Mouse (Mus musculus): ENCODE results near the gene Rit1.
"Not testable (repeated sequence)": the region's sequence is repeated elsewhere in the genome, so short reads cannot be mapped to it uniquely, and the experiment has no call there.

The Rit1 gene

DNA sequence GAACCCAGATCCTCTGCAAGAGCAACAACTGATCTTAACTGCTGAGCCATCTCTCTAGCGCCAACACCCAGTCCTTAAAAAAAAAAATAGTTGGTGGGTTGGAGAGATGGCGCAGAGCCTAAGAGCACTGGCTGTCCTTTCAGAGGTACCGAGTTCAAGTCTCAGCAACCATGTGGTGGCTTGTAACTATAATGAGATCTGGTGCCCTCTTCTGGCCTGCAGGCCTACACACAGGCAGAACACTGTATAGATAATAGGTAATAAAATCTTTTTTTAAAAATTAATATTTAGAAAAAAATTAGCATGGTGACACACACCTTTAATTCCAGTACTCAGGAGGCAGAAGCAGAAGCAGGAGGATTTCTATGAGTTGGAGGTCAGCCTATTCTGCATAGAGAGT lies 23.5 kb downstream of the Rit1 start:
- DNase-seq: no peak

DNA sequence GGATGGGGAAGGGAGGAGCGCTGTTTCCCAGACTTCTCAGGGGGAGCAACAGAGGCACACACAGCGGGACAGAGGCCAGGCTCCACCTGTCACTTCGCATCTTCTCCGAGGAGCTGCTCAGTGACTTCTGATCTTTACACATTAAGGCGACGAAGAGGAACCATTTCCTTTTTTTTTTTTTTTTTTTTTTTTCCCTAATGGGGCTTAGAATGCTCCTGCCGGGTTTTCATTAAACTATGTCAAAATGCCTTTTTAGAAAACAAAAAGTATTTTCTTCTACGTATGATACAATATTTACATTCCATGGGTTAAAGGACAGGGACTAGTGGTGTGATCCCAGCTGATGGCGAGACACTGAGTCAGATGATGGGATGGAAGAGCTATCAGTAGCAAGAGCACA lies 28.9 kb downstream of the Rit1 start:
- no peak for DNase-seq

DNA sequence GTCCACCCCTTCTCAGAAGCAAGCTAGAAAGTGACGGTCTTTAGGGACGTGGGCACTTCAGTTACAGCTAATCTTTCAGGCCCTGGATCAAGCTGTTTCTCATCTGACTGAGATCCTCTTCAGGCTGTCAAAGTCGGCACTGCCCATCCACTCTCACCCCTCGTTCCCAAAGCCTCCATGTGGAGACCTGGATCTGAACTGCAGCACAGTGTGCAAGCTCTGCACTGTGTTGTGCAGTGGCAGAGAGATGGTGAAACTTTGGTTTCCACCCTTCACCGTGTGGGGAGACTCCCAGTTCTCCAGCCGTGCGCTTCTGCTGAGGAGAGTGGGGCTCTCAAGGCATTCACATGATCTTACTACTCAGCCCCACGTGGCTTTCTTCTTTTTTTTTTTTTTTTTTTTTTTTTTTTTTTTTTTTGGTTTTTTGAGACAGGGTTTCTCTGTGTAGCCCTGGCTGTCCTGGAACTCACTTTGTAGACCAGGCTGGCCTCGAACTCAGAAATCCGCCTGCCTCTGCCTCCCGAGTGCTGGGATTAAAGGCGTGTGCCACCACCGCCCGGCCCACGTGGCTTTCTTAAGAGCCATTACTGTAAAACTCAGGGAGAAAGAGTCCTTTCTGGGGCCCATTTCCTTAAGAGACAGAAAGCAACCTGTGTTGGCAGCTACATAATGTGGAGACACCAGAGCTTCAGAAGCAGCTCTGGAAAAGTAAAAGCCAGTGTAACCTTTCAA lies 29.7 kb downstream of the Rit1 start:
- no peak for DNase-seq

DNA sequence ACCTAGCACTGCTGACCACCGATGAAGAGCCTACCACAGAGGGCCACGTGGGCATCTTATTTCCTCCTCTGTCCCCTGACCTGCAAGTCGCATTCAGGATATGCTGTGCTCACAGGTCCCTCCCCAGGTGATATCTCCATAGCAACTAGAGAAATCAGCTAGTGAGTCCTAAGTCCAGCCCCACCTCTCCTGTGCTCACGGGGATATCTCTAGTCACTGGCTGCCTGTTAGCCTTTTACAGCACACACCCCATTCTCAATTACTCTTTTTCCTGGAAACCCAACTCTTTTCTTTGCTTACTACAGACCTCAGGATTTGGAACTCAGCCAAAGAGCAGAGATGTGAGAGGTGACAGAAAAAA lies 30.2 kb downstream of the Rit1 start:
- no peak for DNase-seq

DNA sequence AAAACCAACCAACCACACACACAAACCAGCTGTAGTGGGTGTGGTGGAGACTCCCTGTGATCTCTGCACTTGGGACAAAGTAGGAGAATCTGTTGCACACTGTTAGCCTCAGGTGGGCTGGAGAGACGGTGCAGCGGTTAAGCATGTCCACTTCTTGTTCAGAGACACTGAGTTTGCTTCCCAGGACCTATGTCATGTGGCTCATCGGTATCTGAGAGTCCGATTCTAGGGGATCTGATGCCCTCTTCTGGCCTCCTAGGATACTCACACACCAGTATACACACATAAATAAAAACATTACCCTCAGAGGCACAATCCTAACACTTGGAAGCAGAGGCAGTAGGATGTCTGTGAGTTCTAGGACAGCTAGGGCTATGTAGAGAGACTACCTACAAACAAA lies 37.6 kb downstream of the Rit1 start:
- no peak for DNase-seq

DNA sequence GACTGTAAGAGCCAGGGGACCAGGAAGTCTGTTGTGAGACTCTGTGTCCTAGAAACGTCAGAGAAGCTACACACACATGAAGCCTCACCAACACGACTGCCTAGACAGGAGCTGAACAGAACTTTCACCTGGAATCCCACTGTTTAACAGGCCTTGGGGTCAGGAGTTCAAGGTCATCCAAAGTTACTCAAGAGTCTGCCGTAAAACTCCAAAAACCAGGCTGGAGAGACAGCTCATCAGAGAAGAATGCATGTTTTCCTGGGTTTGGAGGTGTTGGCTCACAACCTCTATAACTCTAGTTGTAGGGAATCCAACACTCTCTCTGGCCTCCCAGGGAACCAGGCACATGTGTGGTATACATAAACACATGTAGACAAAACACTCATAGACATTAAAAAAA lies 38.9 kb downstream of the Rit1 start:
- DNase-seq: no peak

DNA sequence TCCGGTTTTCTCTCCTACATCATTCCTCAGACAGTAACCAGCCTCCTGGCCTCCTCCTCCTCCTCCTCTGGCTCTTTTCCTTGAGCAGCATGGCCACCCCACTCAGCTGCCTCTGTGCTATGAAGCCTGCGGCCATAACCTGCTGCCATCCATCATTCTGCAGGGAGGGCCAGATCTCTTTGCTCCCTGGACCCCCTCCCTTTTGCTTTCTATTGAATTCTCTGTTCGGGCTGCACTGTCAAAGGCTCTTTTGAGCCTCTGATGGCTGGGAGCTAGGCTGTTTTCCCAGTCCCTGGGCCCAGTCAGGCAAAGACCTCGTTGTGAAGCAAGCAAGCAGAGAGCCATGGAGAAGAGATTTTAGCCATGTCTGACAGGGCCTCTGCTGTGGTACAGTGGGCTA lies 39.6 kb downstream of the Rit1 start:
- peak; percentile 35 for DNase-seq

DNA sequence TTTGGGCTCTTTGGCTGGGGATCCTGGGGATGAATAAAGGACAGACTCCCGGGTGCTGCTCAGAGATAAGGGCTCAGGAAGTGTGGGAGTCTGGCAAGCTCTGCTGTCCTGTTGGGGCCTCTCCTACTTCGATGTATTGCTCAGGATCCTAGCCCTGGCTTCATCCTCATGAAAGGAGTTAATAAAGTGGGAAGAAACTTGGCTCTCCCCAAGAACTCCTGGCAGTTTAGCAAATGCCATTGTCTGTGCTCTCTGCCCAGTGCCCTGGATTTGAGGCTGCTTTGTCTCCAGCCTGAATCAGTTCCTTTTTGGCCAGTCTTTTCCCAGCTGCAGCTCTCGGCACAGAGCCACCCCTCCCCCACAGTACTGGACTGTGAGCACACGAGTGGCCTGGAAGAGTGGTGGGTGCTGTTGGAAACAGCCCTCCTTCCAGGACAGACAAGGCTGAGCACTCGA lies 41.4 kb downstream of the Rit1 start:
- DNase-seq: peak; percentile 80

DNA sequence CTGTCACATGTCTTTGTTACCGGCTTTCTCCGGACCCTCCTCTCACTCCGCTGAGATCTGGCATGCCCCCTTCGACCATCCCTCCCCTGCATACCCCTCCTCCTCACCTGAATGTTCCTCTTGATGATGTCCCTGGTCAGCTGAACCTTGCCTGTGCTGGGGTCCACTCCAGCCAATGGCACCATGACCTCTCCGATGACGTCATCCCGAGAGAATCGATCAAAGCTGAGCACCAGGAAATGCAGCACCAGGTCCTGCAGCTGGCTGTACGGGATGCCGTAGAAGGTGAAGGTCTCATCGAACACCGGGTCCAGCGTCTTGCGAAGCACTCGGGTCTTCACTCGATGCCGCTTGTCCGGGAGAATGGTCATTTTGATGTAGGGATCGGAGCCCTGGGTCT lies 45.0 kb downstream of the Rit1 start:
- no peak for DNase-seq

DNA sequence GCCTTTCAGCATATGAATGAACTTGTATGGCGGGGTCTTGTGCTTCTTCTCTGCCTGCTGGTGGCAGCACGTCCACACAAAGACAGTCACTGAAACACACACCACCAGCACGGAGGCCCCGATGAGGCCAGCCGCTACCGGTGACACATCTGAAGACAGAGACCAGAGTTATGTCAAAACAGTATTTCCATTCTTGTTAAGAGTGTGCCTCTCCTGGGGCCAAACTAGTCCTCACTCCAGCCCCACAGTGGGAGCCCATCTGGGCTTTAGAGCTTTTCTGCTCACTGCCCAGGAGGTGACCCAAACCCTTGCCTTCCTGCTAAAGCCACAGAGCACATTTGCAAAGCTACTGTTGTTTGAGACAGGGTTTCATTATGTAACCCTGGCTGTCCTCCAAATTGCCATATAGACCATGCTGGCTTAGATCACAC lies 45.8 kb downstream of the Rit1 start:
- DNase-seq: peak; percentile 42

DNA sequence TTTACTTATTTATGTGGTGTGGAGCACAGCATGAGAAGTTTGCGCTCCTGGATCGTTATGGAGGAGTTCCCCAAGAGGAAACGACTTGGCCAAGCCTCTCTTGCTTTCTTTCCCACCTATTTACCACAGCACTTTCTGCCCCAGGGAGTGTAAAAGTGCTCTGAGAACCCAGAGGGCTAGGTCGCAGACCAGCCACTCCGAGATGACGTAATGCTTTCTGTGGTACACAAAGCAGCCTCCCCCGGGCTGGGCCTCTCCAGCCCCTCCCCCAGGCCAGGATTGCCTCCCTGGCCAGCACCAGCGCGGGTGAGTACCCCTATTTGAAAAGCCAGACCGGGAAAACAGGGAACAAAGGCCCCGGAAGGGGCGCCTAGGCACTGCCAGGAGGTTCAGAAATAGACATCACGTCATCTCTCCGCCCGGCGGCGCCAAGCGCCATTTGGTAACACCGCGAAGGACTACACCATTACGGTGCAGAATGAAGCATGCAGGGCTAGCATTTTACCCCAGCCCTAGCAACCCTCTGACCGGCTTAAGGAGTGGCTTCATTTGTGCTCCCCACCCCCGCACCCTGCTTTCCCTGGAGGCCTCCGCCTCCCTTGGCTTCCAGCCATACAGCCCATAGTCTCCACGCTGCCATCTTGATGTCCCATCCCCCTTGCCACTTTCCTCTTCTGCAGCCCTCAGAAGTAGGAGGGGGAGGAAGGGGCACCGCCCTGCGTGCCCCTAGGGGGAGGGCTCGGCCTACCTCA lies 54.7 kb downstream of the Rit1 start:
- peak; percentile 91 for DNase-seq

DNA sequence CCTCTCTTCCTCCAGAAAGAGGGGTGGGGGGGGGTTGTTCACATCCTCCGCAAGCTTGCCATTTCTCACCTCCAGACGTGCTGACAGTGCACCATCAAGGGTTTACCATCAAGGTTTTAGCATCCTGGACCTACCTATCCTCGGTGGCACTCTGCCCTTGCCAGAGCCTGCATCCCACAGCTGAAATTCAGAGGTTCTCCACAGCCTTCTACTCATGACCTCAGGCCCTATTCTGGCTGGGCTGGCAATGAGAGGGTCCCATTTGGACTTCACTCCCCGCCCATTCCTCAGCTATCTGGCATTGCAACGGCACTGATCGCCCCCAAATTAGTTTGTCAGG lies 55.3 kb downstream of the Rit1 start:
- DNase-seq: not testable (repeated sequence)

DNA sequence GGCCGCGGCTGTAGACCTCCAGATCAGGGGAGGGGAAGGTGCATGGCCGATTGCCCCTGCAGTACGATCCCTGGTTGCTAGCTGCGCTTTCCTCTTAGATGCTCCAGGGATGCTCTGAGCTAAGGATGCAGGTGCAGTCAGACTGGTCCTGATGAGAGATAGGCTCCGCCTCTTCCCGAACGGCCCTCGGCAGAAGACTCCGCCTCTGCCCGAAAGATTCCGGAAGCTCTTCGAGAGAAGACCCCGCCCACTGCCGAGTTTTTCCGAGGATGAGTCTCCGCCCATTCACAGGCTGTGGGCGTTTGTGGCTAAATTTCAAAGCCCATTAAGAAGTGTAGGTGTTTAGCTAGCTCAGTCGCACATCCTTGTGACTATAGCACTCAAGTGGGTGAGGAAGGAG lies 55.8 kb downstream of the Rit1 start:
- peak; percentile 98 for DNase-seq

DNA sequence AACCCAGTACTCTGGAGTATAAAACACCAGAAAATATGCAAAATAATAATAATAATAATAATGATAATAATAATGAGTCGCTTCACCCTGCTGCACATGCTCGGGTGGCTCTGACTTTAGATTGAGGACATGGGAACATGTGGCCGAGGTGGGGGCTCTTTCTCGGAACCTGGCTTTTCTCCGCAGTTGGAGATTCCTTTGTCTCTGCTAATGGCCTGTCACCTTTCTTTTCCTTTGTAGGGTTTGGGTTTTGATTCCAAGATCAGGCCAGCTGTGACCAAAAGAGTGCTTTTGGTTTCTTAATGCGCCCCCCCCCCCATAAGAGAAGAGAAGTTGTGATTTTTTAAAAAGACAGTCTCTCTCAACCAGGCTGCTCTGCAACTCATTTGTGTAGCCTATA lies 56.5 kb downstream of the Rit1 start:
- peak; percentile 45 for DNase-seq

DNA sequence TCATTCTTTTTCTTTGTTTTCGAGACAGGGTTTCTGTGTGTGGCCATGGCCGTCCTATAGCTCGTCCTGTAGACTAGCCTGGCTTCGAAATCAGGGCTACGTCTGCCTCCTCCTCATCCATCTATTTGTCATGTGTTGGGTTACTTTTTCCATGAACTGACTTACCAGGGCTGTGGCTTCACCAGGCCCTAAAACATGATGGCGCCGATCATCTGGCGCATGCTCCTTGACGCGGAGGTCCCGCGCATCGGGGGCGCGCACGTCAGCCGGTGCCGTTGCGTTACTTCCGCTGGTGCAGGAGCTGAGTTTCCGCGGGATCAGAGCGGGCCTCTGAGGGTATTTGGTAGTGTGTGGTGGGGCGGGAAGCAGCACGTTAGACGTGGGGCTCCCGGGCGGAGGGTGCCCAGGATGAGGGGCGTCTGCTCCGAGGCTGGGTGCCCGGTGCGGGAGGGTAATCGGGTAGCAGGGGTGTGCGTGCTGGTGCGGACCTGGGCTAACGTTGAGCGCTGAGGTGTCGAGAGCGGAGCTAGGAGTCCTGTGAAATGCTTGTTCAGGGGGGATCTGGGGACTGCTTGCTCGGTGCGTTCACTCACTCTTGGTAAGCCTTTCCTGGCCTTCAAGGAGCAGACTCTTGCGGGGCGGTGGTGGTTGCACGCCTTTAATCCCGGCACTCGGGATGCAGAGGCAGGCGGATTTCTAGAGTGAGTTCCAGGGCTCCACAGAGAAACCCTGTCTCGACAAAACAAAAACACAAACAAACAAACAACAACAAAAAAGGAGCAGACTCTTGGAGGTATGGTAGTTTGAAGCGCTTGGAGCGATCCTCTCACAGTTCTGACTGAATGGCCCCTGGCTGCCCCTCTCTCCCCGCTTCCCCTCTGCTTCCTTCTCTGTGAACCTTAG lies 58.6 kb downstream of the Rit1 start, which contains the start of gene Syt11:
Gene Syt11 (minus strand): TSS at position 226 of the 903 bp plus-strand sequence.
- DNase-seq: peak; percentile 59

Data from cerebellum, adult 9-11 months (tissue).